Mouse (Mus musculus) CH12.LX (cell line): ENCODE results near the gene Ralgps2. TPM values are rescaled to one million over a fixed set of nuclear protein-coding genes. Genes with fewer than 3 reads are reported as not detected.
A peak's percentile ranks its signal among the peaks of the same experiment; 100 is the strongest.

ENCODE experiments used
- DNase-seq: peaks from one replicate; pipeline ENCODE4 v3.0.0-alpha.2; 2013; ENCODE audit errors: extremely low read depth
- H3K27ac ChIP-seq: 2 replicates; pipeline ENCODE4 v1.5.1; 2012; ENCODE audit warnings: low read depth, mild to moderate bottlenecking, control low read depth, moderate library complexity; ENCODE audit not compliant: insufficient read depth
- H3K27me3 ChIP-seq: replicated peaks from 2 replicates; pipeline ENCODE3; 2012; ENCODE audit warnings: inconsistent platforms
- H3K36me3 ChIP-seq, 2 experiments: replicated peaks in 1 of 2; 2 replicates each; pipeline versions ENCODE3 to v1.6.1; 2012; ENCODE audit warnings: inconsistent platforms in 1 of 2, low read length in 1 of 2, mild to moderate bottlenecking in 1 of 2, mixed read lengths in 1 of 2, moderate library complexity in 1 of 2; ENCODE audit not compliant: control insufficient read depth in 1 of 2, insufficient read depth in 1 of 2
- H3K4me1 ChIP-seq, 2 experiments: 2 replicates each; pipeline ENCODE4 v1.6.1; 2012; ENCODE audit warnings: inconsistent platforms in 1 of 2, moderate library complexity in 1 of 2; ENCODE audit not compliant: insufficient read depth in 2 of 2, control insufficient read depth in 1 of 2
- H3K4me2 ChIP-seq: 2 replicates; pipeline ENCODE4 v1.6.1; 2012; ENCODE audit warnings: low read depth, mild to moderate bottlenecking, control low read depth; ENCODE audit not compliant: poor library complexity, insufficient read depth, severe bottlenecking
- H3K4me3 ChIP-seq, 3 experiments: fragments of 150-350 bp in 1 of 3; sonication (generic) in 1 of 3; replicated peaks in 1 of 3; 2 replicates each; pipeline versions ENCODE3 to v1.5.1; 2011 to 2012; ENCODE audit warnings: low read depth in 2 of 3, low read length in 2 of 3, mild to moderate bottlenecking in 2 of 3, moderate library complexity in 2 of 3, control low read depth in 1 of 3, improper control_type of control experiment in 1 of 3, inconsistent platforms in 1 of 3, mixed read lengths in 1 of 3; ENCODE audit not compliant: poor library complexity in 1 of 3
- H3K79me2 ChIP-seq: replicated peaks from 2 replicates; pipeline ENCODE4 v1.6.1; 2012; ENCODE audit warnings: mild to moderate bottlenecking, moderate library complexity; ENCODE audit not compliant: control insufficient read depth, poor library complexity, insufficient read depth, severe bottlenecking; ENCODE audit errors: extremely low read depth
- H3K9ac ChIP-seq: 2 replicates; pipeline ENCODE4 v1.6.1; 2012; ENCODE audit warnings: low read depth, mild to moderate bottlenecking, control low read depth, moderate library complexity; ENCODE audit not compliant: insufficient read depth
- H3K9me3 ChIP-seq: replicated peaks from 2 replicates; pipeline ENCODE3; 2012; ENCODE audit warnings: low read length, inconsistent platforms, mixed read lengths
- CTCF ChIP-seq, 2 experiments: IDR thresholded peaks in 1 of 2; conservative IDR thresholded peaks in 1 of 2; 2 replicates each; pipeline ENCODE4 v1.5.1; 2011 to 2012; ENCODE audit warnings: low read depth in 2 of 2, low read length in 2 of 2, improper control_type of control experiment in 1 of 2, inconsistent platforms in 1 of 2, mild to moderate bottlenecking in 1 of 2, moderate library complexity in 1 of 2
- E2F4 ChIP-seq: IDR thresholded peaks from 2 replicates; pipeline ENCODE4 v1.6.1; 2011; ENCODE audit warnings: low read depth, low read length, improper control_type of control experiment; ENCODE audit not compliant: insufficient replicate concordance
- ETS1 ChIP-seq: conservative IDR thresholded peaks from 2 replicates; pipeline ENCODE4 v1.6.1; 2012; ENCODE audit warnings: low read depth, mild to moderate bottlenecking, inconsistent platforms, low read length, improper control_type of control experiment, moderate library complexity
- GABPA ChIP-seq: IDR thresholded peaks from 2 replicates; pipeline ENCODE4 v1.6.1; 2012; ENCODE audit warnings: low read depth, low read length, improper control_type of control experiment, inconsistent platforms; ENCODE audit not compliant: insufficient replicate concordance
- JUND ChIP-seq: conservative IDR thresholded peaks from 2 replicates; pipeline ENCODE4 v1.6.1; 2011; ENCODE audit warnings: low read depth, low read length, improper control_type of control experiment
- MAZ ChIP-seq: IDR thresholded peaks from 2 replicates; pipeline ENCODE4 v1.6.1; 2012; ENCODE audit warnings: low read depth, mild to moderate bottlenecking, inconsistent platforms, low read length, improper control_type of control experiment, moderate library complexity
- MEF2A ChIP-seq: IDR thresholded peaks from 2 replicates; pipeline ENCODE4 v1.6.1; 2014; ENCODE audit warnings: low read depth, mild to moderate bottlenecking, inconsistent platforms, low read length, improper control_type of control experiment, borderline replicate concordance
- MYC ChIP-seq: IDR thresholded peaks from 2 replicates; pipeline ENCODE4 v1.6.1; 2011; ENCODE audit warnings: low read depth, mild to moderate bottlenecking, improper control_type of control experiment, low read length
- NRF1 ChIP-seq: IDR thresholded peaks from 2 replicates; pipeline ENCODE4 v1.6.1; 2014; ENCODE audit warnings: low read depth, mild to moderate bottlenecking, inconsistent platforms, low read length, improper control_type of control experiment, moderate library complexity
- PAX5 ChIP-seq: IDR thresholded peaks from 2 replicates; pipeline ENCODE4 v1.6.1; 2012; ENCODE audit warnings: low read length, inconsistent platforms, mixed read lengths
- POLR2A ChIP-seq: IDR thresholded peaks from 2 replicates; pipeline ENCODE4 v1.6.1; 2011; ENCODE audit warnings: low read depth, mild to moderate bottlenecking, improper control_type of control experiment, low read length
- RAD21 ChIP-seq: IDR thresholded peaks from 2 replicates; pipeline ENCODE4 v1.6.1; 2011; ENCODE audit warnings: low read depth, mild to moderate bottlenecking, low read length, improper control_type of control experiment, moderate library complexity
- RCOR1 ChIP-seq: conservative IDR thresholded peaks from 2 replicates; pipeline ENCODE4 v1.6.1; 2012; ENCODE audit warnings: low read depth, mild to moderate bottlenecking, inconsistent platforms, low read length, improper control_type of control experiment
- SIN3A ChIP-seq: IDR thresholded peaks from 2 replicates; pipeline ENCODE4 v1.6.1; 2012; ENCODE audit warnings: low read length, improper control_type of control experiment, inconsistent platforms
- SMC3 ChIP-seq: IDR thresholded peaks from 2 replicates; pipeline ENCODE4 v1.6.1; 2011; ENCODE audit warnings: low read depth, low read length, improper control_type of control experiment
- USF2 ChIP-seq: conservative IDR thresholded peaks from 2 replicates; pipeline ENCODE4 v1.6.1; 2011; ENCODE audit warnings: low read depth, low read length, improper control_type of control experiment
- ZC3H11A ChIP-seq: IDR thresholded peaks from 2 replicates; pipeline ENCODE4 v1.6.1; 2012; ENCODE audit warnings: low read depth, mild to moderate bottlenecking, inconsistent platforms, low read length, improper control_type of control experiment
- dilution Hi-C: fragments of 300-500 bp; cut with MboI; formaldehyde crosslinking; loops from 2 replicates; pipeline ENCODE4 v1.14.3; 2020; ENCODE audit warnings: low sequenced_read_pairs; ENCODE audit not compliant: extremely low pct_unique_long_range_greater_than_20kb, extremely low pct_ligation_motif_present
- in situ Hi-C: fragments of 300-500 bp; cut with MboI; formaldehyde crosslinking; loops from 3 replicates; pipeline ENCODE4 v1.14.3; 2019; ENCODE audit warnings: low sequenced_read_pairs, low pct_ligation_motif_present, low pct_unique_long_range_greater_than_20kb, mixed read lengths
- polyA plus RNA-seq: library from polyadenylated mRNA; unstranded; fragments of >175 nt; gene quantifications from 2 replicates; pipeline ENCODE4 v1.2.1, GENCODE M21; 2012; ENCODE audit warnings: low read depth; ENCODE audit not compliant: insufficient read length
- total RNA-seq, 2 experiments: library from RNA; depleted of rRNA; stranded (reverse); fragments of 300-350 nt in 1 of 2; fragments of >200 nt in 1 of 2; gene quantifications; 2 replicates each; pipeline ENCODE4 v1.2.3; 2012 to 2014

Gene Ralgps2
- total and polyA plus RNA-seq, 3 experiments = 65.1 to 149 (median 133) TPM

GRCm38 (mm10) chr1:156917460-156917859, 22.0 kb downstream of the Ralgps2 start:
- in situ Hi-C loops = no loop called here
- TF ChIP-seq POLR2A (no peak), ZC3H11A (peak; percentile 57), SMC3 (peak; percentile 80), MAZ (no peak), E2F4 (no peak), CTCF (conservative IDR thresholded peaks at IDR 0.05 in 1 of 2, IDR thresholded peaks at IDR 0.05 in 1 of 2; ENCODE audit: low read depth in 2 of 2, low read length in 2 of 2) (peak; percentile 33 to 84; a peak in 3 of 4 replicates), MYC (peak; percentile 57; the same call in 1 of the 2 replicates), NRF1 (no peak), RAD21 (peak; percentile 89), ETS1 (no peak; the same call in 1 of the 2 replicates), SIN3A (0 out of 2 replicates have a peak, but pooled peaks have one; percentile 30), JUND (peak; percentile 31; the same call in 1 of the 2 replicates), USF2 (no peak), MEF2A (no peak), RCOR1 (no peak)
- no peak overlapping the region for H3K27ac ChIP-seq

DNA sequence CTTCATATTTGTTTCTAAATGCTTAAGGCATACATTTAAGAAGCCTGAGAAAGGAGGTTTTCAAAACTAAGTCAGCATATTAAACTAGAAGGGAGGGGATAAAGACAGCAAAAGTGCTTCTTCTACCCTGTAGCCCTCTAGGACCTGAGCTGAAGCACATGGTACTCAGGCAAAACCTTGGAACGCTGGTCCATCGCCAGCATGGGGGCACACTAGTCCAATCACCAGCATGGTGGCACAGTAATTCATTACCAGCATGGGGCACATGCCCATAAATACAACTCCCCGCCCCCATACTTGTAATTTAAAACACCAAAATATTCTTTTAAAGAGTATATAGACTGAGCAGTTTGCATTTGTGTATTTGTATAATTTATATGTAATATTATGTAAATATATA, 23.1 kb downstream of the Ralgps2 start:
- H3K36me3 ChIP-seq = peaks cover 0 to 10% of the 10 kb centered on the region in 2 experiments
- no peaks in the 10 kb centered on the region for H3K27me3 ChIP-seq
- peak overlapping the region; percentile 72 for H3K27ac ChIP-seq
- no peak overlapping the region; the same call in 1 of the 2 replicates for H3K4me2 ChIP-seq
- H3K9ac ChIP-seq = peak overlapping the region; percentile 37; the same call in 1 of the 2 replicates
- in situ Hi-C loops = no loop called here
- dilution Hi-C loops = no loop called here
- H3K79me2 ChIP-seq = peaks cover 84% of the 10 kb centered on the region
- H3K4me1 ChIP-seq = peaks cover 27 to 95% of the 10 kb centered on the region in 2 experiments
- H3K9me3 ChIP-seq = no peaks in the 10 kb centered on the region
- no peak for TF ChIP-seq PAX5
- no peak for TF ChIP-seq GABPA
- 0 out of 2 replicates have a peak, but pooled peaks have one; percentile 12 for TF ChIP-seq SIN3A
- H3K4me3 ChIP-seq = no peak overlapping the region
- DNase-seq = no peak

More at GRCm38 (mm10) chr1:156917460-156917859, 22.0 kb downstream of the Ralgps2 start:
- no peaks in the 10 kb centered on the region for H3K27me3 ChIP-seq
- dilution Hi-C loops = no loop called here
- peaks cover 0 to 10% of the 10 kb centered on the region in 2 experiments for H3K36me3 ChIP-seq
- H3K4me3 ChIP-seq = no peak overlapping the region
- H3K79me2 ChIP-seq = peaks cover 75% of the 10 kb centered on the region
- H3K9ac ChIP-seq = no peak overlapping the region
- DNase-seq = peak; percentile 83
- no peak overlapping the region; the same call in 1 of the 2 replicates for H3K4me2 ChIP-seq
- peaks cover 23 to 90% of the 10 kb centered on the region in 2 experiments for H3K4me1 ChIP-seq
- no peaks in the 10 kb centered on the region for H3K9me3 ChIP-seq
